Mouse (Mus musculus) hindlimb bud, embryonic 11.5 days (tissue): Measurements from ENCODE around the gene Gdf3.
A peak's percentile ranks its signal among the peaks of the same experiment; 100 is the strongest.

Experiments used
- DNase-seq: peaks from one replicate; pipeline ENCODE4 v3.0.0-alpha.2; 2012; ENCODE audit warnings: low read depth, low spot score; ENCODE audit errors: extremely low spot score

Gene Gdf3

DNA sequence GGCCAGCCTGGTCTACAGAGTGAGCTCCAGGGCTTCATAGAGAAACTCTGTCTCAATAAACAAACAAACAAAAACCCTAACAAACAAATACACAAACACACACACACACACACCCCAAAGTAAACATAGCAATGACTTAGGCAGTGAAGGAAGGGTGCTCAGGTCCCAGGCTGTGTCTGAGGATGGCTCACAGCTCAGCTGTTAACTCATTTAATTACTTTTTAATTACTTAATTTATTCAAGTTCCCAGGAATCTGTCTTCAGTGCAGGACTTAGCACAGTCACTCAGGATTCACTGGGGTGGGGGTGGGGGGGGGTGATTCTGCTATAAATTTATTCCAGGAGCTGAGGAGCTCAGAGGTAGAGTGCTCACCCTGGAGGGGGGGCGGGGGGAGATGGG lies 40.1 kb downstream of the Gdf3 start:
- no peak for DNase-seq

DNA sequence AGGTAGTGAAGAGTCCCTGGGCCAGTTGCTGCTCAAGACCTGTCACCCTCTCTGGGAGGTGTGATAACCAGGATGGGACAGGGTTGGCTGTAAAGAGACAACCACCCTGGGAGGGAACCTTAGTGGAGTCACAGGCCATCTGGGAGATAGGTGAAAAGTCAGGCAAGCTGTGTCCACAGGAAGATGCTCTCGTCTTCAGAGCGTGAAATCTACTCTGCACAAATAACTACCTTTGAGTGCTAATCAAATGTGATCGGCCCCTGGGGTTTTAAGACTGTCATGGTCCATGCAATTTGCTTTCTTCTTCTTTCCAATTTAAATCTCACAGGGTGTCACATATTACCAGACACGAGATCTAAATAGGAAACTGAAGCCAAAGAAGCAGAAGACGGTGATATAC lies 40.8 kb downstream of the Gdf3 start:
- no peak for DNase-seq

DNA sequence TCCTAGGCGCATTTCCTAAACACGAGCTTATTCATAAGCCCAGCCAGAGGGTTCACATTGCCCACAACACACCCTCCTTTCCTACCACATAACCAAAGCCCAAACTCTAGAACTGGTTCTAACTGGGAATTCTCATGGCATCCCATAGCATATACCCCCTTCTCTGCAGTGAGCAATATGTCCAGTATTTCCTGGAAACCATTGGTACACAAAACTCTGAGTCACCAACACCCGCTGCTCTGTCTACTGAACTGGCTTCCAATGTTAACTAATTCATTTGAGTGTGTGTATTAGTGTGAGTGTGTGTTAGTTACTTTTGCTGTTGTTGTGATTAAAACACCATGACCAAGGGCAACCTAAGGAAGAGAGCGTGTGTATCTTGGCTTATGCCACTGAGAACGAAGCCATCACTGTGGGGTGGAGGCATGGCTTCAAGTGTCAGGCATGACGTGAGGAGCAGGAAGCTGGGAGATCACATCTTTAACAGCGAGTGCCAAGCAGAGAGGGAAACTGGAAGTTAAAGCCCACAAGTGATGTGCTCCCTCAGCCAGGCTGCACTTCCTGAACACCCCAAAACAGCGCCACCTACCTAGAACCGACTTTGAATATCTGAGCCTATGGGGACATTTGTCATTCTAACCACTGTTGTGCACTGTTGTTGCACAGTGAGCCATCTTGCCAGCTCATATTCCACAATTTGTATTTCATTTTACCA lies 44.7 kb downstream of the Gdf3 start:
- DNase-seq = no peak

GRCm38 (mm10) chr6:122562463-122562862 lies 47.4 kb downstream of the Gdf3 start:
- peak; percentile 81 for DNase-seq

- no peak for DNase-seq
Measured at GRCm38 (mm10) chr6:122561005-122561404, 48.9 kb downstream of the Gdf3 start.

DNA sequence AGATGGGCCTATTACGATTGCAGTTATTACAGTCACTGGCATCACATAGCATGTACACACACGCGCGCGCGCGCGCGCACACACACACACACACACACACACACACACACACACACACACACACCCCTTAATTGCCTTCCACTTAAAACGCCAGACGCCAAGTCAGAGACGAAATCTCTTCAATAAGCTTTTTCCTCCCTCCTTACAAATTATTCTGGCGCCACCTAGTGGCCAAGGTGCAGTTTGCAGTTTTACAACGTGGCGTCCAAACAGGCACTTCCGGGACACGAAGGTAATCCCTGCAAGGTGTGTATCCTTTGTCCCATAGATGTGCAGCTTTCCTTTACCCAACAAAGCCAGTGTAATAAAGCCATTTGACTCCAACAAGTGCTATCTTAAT lies 49.5 kb downstream of the Gdf3 start:
- DNase-seq = peak; percentile 89

- DNase-seq = no peak
Measured at GRCm38 (mm10) chr6:122556959-122557561, 52.8 kb downstream of the Gdf3 start.
